Mouse (Mus musculus): ENCODE results near the gene Zfp334. TPM values are rescaled to one million over a fixed set of nuclear protein-coding genes. Genes with fewer than 3 reads are reported as not detected.

The Zfp334 gene
- polyA plus RNA-seq, 1 experiment from 2014 or later, result 6.6 TPM

- Histone ChIP-seq H3K4me1 (peaks cover 12% of the 10 kb centered on the region), H3K4me2 (no peak overlapping the region), H3K36me3 (peaks cover 12% of the 10 kb centered on the region), H3K27ac (no peak overlapping the region), H3K9ac (no peak overlapping the region), H3K4me3 (no peak overlapping the region), H3K27me3 (peaks cover 30% of the 10 kb centered on the region), H3K9me3 (no peaks in the 10 kb centered on the region)
- no peak for ATAC-seq (ENCODE audit: insufficient number of reproducible peaks, low FRiP score, low TSS enrichment, low read depth)
- WGBS, result 69% methylated on average over 3 of the region's 3 CpGs
Observed at GRCm38 (mm10) chr2:165370348-165370747, 17.7 kb downstream of the Zfp334 start.

- H3K9me3 ChIP-seq, result no peaks in the 10 kb centered on the region
- H3K36me3 ChIP-seq, result no peaks in the 10 kb centered on the region
- under 1% methylated on average over 27 of the region's 27 CpGs for WGBS
- no peak within 1 kb of the TSS for H3K9ac ChIP-seq
- ATAC-seq (ENCODE audit: insufficient number of reproducible peaks, low FRiP score, low TSS enrichment, low read depth), result no peak
- peaks cover 45% of the 10 kb centered on the region for H3K27me3 ChIP-seq
- no peak within 1 kb of the TSS for H3K27ac ChIP-seq
- H3K4me1 ChIP-seq, result peaks cover 12% of the 10 kb centered on the region
- H3K4me2 ChIP-seq, result peak within 1 kb of the TSS; percentile 39
- peak within 1 kb of the TSS; percentile 27 for H3K4me3 ChIP-seq
Observed at GRCm38 (mm10) chr2:165368496-165368895, 19.6 kb downstream of the Zfp334 start, which contains the start of gene Zfp663. Gene Zfp663, minus strand, starts transcription at chr2:165368729.

- Histone ChIP-seq H3K9ac (no peak overlapping the region), H3K27ac (no peak overlapping the region), H3K27me3 (peaks cover 50% of the 10 kb centered on the region), H3K4me2 (peak overlapping the region; percentile 39), H3K36me3 (no peaks in the 10 kb centered on the region), H3K4me3 (peak overlapping the region; percentile 27), H3K4me1 (peaks cover 12% of the 10 kb centered on the region), H3K9me3 (no peaks in the 10 kb centered on the region)
- 3% methylated on average over 13 of the region's 13 CpGs for WGBS
- ATAC-seq (ENCODE audit: insufficient number of reproducible peaks, low FRiP score, low TSS enrichment, low read depth), result no peak
Observed at GRCm38 (mm10) chr2:165367868-165368439, 20.1 kb downstream of the Zfp334 start.

- no peak overlapping the region for H3K27ac ChIP-seq
- H3K4me1 ChIP-seq, result peaks cover 12% of the 10 kb centered on the region
- 4% methylated on average over 5 of the region's 8 CpGs for WGBS
- H3K4me3 ChIP-seq, result no peak overlapping the region
- H3K9me3 ChIP-seq, result no peaks in the 10 kb centered on the region
- no peak overlapping the region for H3K9ac ChIP-seq
- H3K27me3 ChIP-seq, result peaks cover 50% of the 10 kb centered on the region
- H3K36me3 ChIP-seq, result no peaks in the 10 kb centered on the region
- ATAC-seq (ENCODE audit: insufficient number of reproducible peaks, low FRiP score, low TSS enrichment, low read depth), result no peak
- H3K4me2 ChIP-seq, result no peak overlapping the region
Observed at GRCm38 (mm10) chr2:165367047-165367520, 21.0 kb downstream of the Zfp334 start.

GRCm38 (mm10) chr2:165364334-165365091 lies 23.5 kb downstream of the Zfp334 start:
- H3K4me2 ChIP-seq, result peak overlapping the region; percentile 27; the same call in 1 of the 2 replicates
- H3K4me1 ChIP-seq, result peaks cover 12% of the 10 kb centered on the region
- no peaks in the 10 kb centered on the region for H3K36me3 ChIP-seq
- 12% methylated on average over 21 of the region's 21 CpGs for WGBS
- peaks cover 48% of the 10 kb centered on the region for H3K27me3 ChIP-seq
- no peaks in the 10 kb centered on the region for H3K9me3 ChIP-seq
- no peak overlapping the region for H3K9ac ChIP-seq
- peak overlapping the region; percentile 14; the same call in 1 of the 2 replicates for H3K4me3 ChIP-seq
- H3K27ac ChIP-seq, result no peak overlapping the region
- no peak for ATAC-seq (ENCODE audit: insufficient number of reproducible peaks, low FRiP score, low TSS enrichment, low read depth)

- Histone ChIP-seq H3K9ac (no peak overlapping the region), H3K4me2 (no peak overlapping the region), H3K36me3 (no peaks in the 10 kb centered on the region), H3K4me1 (peaks cover 7% of the 10 kb centered on the region), H3K4me3 (no peak overlapping the region), H3K27me3 (peaks cover 38% of the 10 kb centered on the region), H3K27ac (no peak overlapping the region), H3K9me3 (no peaks in the 10 kb centered on the region)
- no peak for ATAC-seq (ENCODE audit: insufficient number of reproducible peaks, low FRiP score, low TSS enrichment, low read depth)
- WGBS, result 89% methylated on average over 6 of the region's 6 CpGs
Observed at GRCm38 (mm10) chr2:165363282-165363681, 24.8 kb downstream of the Zfp334 start.

- Histone ChIP-seq H3K36me3 (no peaks in the 10 kb centered on the region), H3K27ac (no peak overlapping the region), H3K4me3 (no peak overlapping the region), H3K9me3 (no peaks in the 10 kb centered on the region), H3K4me2 (no peak overlapping the region), H3K9ac (no peak overlapping the region), H3K4me1 (no peaks in the 10 kb centered on the region; the same call in 1 of the 2 replicates), H3K27me3 (peaks cover 25% of the 10 kb centered on the region)
- no peak for ATAC-seq (ENCODE audit: insufficient number of reproducible peaks, low FRiP score, low TSS enrichment, low read depth)
- WGBS, result 4% methylated on average over 1 of the region's 1 CpGs
Observed at GRCm38 (mm10) chr2:165360861-165361260, 27.2 kb downstream of the Zfp334 start.

GRCm38 (mm10) chr2:165351828-165352513 lies 36.1 kb downstream of the Zfp334 start:
- no peaks in the 10 kb centered on the region for H3K36me3 ChIP-seq
- WGBS, result 89% methylated on average over 20 of the region's 20 CpGs
- no peaks in the 10 kb centered on the region for H3K4me1 ChIP-seq
- no peaks in the 10 kb centered on the region for H3K27me3 ChIP-seq
- H3K9ac ChIP-seq, result no peak overlapping the region
- no peak overlapping the region for H3K27ac ChIP-seq
- no peak overlapping the region for H3K4me2 ChIP-seq
- H3K9me3 ChIP-seq, result peaks cover 11% of the 10 kb centered on the region; the same call in 1 of the 2 replicates
- no peak for ATAC-seq (ENCODE audit: insufficient number of reproducible peaks, low FRiP score, low TSS enrichment, low read depth)
- H3K4me3 ChIP-seq, result no peak overlapping the region

GRCm38 (mm10) chr2:165349466-165349865 lies 38.6 kb downstream of the Zfp334 start:
- no peaks in the 10 kb centered on the region for H3K27me3 ChIP-seq
- no peak overlapping the region for H3K27ac ChIP-seq
- no peak overlapping the region for H3K4me2 ChIP-seq
- no peak overlapping the region for H3K4me3 ChIP-seq
- ATAC-seq (ENCODE audit: insufficient number of reproducible peaks, low FRiP score, low TSS enrichment, low read depth), result no peak
- H3K4me1 ChIP-seq, result no peaks in the 10 kb centered on the region
- no peaks in the 10 kb centered on the region for H3K36me3 ChIP-seq
- WGBS, result 29% methylated on average over 8 of the region's 8 CpGs
- no peak overlapping the region for H3K9ac ChIP-seq
- H3K9me3 ChIP-seq, result peaks cover 11% of the 10 kb centered on the region; the same call in 1 of the 2 replicates

GRCm38 (mm10) chr2:165346180-165346579 lies 41.9 kb downstream of the Zfp334 start:
- WGBS, result 89% methylated on average over 5 of the region's 5 CpGs
- Histone ChIP-seq H3K4me3 (no peak overlapping the region), H3K4me2 (no peak overlapping the region), H3K9ac (no peak overlapping the region), H3K4me1 (no peaks in the 10 kb centered on the region), H3K36me3 (no peaks in the 10 kb centered on the region), H3K9me3 (no peaks in the 10 kb centered on the region), H3K27me3 (no peaks in the 10 kb centered on the region), H3K27ac (no peak overlapping the region)
- no peak for ATAC-seq (ENCODE audit: insufficient number of reproducible peaks, low FRiP score, low TSS enrichment, low read depth)

GRCm38 (mm10) chr2:165337191-165337590 lies 50.9 kb downstream of the Zfp334 start:
- Histone ChIP-seq H3K4me1 (no peaks in the 10 kb centered on the region; the same call in 1 of the 2 replicates), H3K36me3 (no peaks in the 10 kb centered on the region), H3K27ac (no peak overlapping the region), H3K4me2 (no peak overlapping the region), H3K9ac (no peak overlapping the region), H3K27me3 (no peaks in the 10 kb centered on the region), H3K9me3 (no peaks in the 10 kb centered on the region), H3K4me3 (no peak overlapping the region)
- 22% methylated on average over 3 of the region's 3 CpGs for WGBS
- ATAC-seq (ENCODE audit: insufficient number of reproducible peaks, low FRiP score, low TSS enrichment, low read depth), result no peak
